ENCODE assay signal across 8 mouse cellular contexts in the genomic region with DNA sequence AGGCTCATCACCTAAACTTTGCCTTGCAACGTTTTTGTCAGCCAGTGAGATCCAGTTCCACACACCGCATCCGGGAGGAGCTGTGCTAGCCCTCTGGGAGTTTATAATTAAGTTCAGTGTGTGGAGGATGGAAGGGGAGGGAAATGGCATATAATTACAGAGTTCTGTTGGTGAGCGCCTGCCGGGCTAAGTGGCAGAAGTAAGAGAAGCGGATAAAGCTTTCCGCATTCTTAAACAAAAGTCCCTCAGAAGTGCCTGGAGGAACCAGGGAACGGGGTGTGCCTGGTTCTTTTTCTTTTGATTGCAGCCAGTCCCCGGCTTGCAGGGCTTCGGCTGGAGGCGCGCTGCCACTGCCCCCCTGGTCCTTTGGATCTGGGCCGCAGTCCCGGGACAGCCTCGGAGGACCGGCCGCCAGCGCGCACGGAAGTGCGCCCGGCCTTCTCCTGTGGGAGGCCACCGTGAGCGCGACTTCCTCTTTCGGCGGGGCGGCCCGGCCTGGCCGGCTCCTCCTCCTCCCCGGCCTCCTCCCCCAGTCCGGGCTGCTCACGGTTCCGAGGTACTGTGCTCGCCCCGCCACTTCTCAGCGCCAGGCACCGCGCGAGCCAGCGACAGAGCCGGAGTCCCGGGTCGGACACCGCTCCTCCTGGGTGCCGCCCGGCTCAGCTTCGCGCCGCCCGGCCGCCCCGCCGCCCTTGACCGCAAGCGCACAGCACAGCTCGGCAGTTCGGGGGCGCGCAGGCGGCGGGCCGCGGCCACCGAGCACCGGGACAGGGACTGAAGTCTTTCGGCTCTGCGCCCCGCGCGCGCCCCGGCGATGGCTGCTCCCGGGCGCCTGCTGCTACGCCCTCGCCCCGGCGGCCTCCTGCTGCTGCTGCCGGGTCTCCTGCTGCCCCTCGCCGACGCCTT. TPM values are rescaled to one million over a fixed set of nuclear protein-coding genes. Genes with fewer than 3 reads are reported as not detected.
DNase-seq lines count a peak whose midpoint lies in the region; ATAC-seq and TF ChIP-seq lines count a peak whose summit lies in the region.

A gene (plus strand): TSS at position 477 of the 906 bp plus-strand sequence.

- TF ChIP-seq POLR2A in heart, adult 2 months (IDR thresholded peaks at IDR 0.05; ENCODE audit: insufficient read depth, low read depth, low read length), result peak; percentile 67
- TF ChIP-seq POLR2A in kidney, adult 2 months (IDR thresholded peaks at IDR 0.05; ENCODE audit: low read depth, low read length), result peak; percentile 76

- DNase-seq in adrenal gland, postnatal 10 days, result peak; percentile 98
- DNase-seq in embryonic facial prominence, embryonic 11.5 days (ENCODE audit: low spot score), result peak; percentile 81
- peak; percentile 97 to 98 for DNase-seq in heart, adult 2 months
- peak; percentile 98 for DNase-seq in kidney, adult 2 months
- peak; percentile 84 for DNase-seq in limb, embryonic 11.5 days (ENCODE audit: low spot score)
- DNase-seq in skeletal muscle tissue, adult 2 months (ENCODE audit: low read depth, low spot score), result peak; percentile 84

- no peaks in the 10 kb centered on the region for H3K79me2 ChIP-seq in heart, adult 2 months (replicated peaks; ENCODE audit: control insufficient read depth, insufficient read depth, low read length)

- peak within 1 kb of the TSS; percentile 67 for H3K4me2 ChIP-seq in embryonic facial prominence, embryonic 11.5 days (ENCODE audit: low read depth, low read length)
- H3K4me2 ChIP-seq in limb, embryonic 11.5 days (ENCODE audit: low read depth, severe bottlenecking), result peak within 1 kb of the TSS; percentile 54
- peak within 1 kb of the TSS; percentile 86 for H3K4me2 ChIP-seq in midbrain, embryonic 12.5 days (replicated peaks)

- WGBS in embryonic facial prominence, embryonic 11.5 days, result 1% methylated on average over 56 of the region's 84 CpGs
- WGBS in heart, adult 2 months, result under 1% methylated on average over 84 of the region's 84 CpGs
- WGBS in kidney, adult 2 months, result under 1% methylated on average over 83 of the region's 84 CpGs
- under 1% methylated on average over 80 of the region's 84 CpGs for WGBS in limb, embryonic 11.5 days
- under 1% methylated on average over 84 of the region's 84 CpGs for WGBS in midbrain, embryonic 12.5 days

- no peaks in the 10 kb centered on the region for H3K27me3 ChIP-seq in embryonic facial prominence, embryonic 11.5 days (ENCODE audit: control insufficient read depth, insufficient read depth, low read length)
- H3K27me3 ChIP-seq in heart, adult 2 months (ENCODE audit: control insufficient read depth, insufficient read depth, low read length), result no peaks in the 10 kb centered on the region
- no peaks in the 10 kb centered on the region for H3K27me3 ChIP-seq in kidney, adult 2 months (replicated peaks; ENCODE audit: control insufficient read depth, insufficient read depth, low read length)
- H3K27me3 ChIP-seq in limb, embryonic 11.5 days (ENCODE audit: control insufficient read depth, insufficient read depth, low read length), result no peaks in the 10 kb centered on the region
- no peaks in the 10 kb centered on the region for H3K27me3 ChIP-seq in midbrain, embryonic 12.5 days

- H3K36me3 ChIP-seq in embryonic facial prominence, embryonic 11.5 days (replicated peaks; ENCODE audit: control insufficient read depth, insufficient read depth, low read depth, low read length), result no peaks in the 10 kb centered on the region
- no peaks in the 10 kb centered on the region for H3K36me3 ChIP-seq in heart, adult 2 months (ENCODE audit: control insufficient read depth, insufficient read depth, low read length)
- H3K36me3 ChIP-seq in kidney, adult 2 months (ENCODE audit: control insufficient read depth, insufficient read depth, low read length), result no peaks in the 10 kb centered on the region
- H3K36me3 ChIP-seq in limb, embryonic 11.5 days (ENCODE audit: control insufficient read depth, insufficient read depth, low read length), result no peaks in the 10 kb centered on the region
- H3K36me3 ChIP-seq in midbrain, embryonic 12.5 days, result no peaks in the 10 kb centered on the region

- H3K4me3 ChIP-seq in embryonic facial prominence, embryonic 11.5 days (ENCODE audit: low read depth, low read length), result peak within 1 kb of the TSS; percentile 84
- H3K4me3 ChIP-seq in heart, adult 2 months, result peak within 1 kb of the TSS; percentile 75
- peak within 1 kb of the TSS; percentile 93 for H3K4me3 ChIP-seq in kidney, adult 2 months (ENCODE audit: insufficient read depth, low read depth, low read length)
- peak within 1 kb of the TSS; percentile 84 for H3K4me3 ChIP-seq in limb, embryonic 11.5 days (ENCODE audit: low read depth, low read length)
- H3K4me3 ChIP-seq in midbrain, embryonic 12.5 days, result peak within 1 kb of the TSS; percentile 87

- peak; percentile 27 for TF ChIP-seq CTCF in heart, adult 2 months (IDR thresholded peaks at IDR 0.05)
- no peak for TF ChIP-seq CTCF in kidney, adult 2 months (conservative IDR thresholded peaks at IDR 0.05; ENCODE audit: insufficient read depth, insufficient read length, low read depth, low read length)

- no peaks in the 10 kb centered on the region for H3K4me1 ChIP-seq in embryonic facial prominence, embryonic 11.5 days (ENCODE audit: control insufficient read depth, insufficient read depth, low read length)
- peaks cover 6% of the 10 kb centered on the region for H3K4me1 ChIP-seq in heart, adult 2 months (ENCODE audit: control insufficient read depth, insufficient read depth, low read length)
- H3K4me1 ChIP-seq in kidney, adult 2 months (ENCODE audit: control insufficient read depth, insufficient read depth, low read length), result peaks cover 17% of the 10 kb centered on the region
- no peaks in the 10 kb centered on the region for H3K4me1 ChIP-seq in limb, embryonic 11.5 days (ENCODE audit: control insufficient read depth, insufficient read depth, low read length)
- H3K4me1 ChIP-seq in midbrain, embryonic 12.5 days, result peaks cover 7% of the 10 kb centered on the region; the same call in 1 of the 2 replicates

- peak within 1 kb of the TSS; percentile 96 for H3K9ac ChIP-seq in embryonic facial prominence, embryonic 11.5 days (replicated peaks; ENCODE audit: low read length)
- H3K9ac ChIP-seq in heart, adult 2 months (ENCODE audit: low read depth, low read length), result peak within 1 kb of the TSS; percentile 99
- H3K9ac ChIP-seq in limb, embryonic 11.5 days (ENCODE audit: low read length), result peak within 1 kb of the TSS; percentile 94
- peak within 1 kb of the TSS; percentile 79 for H3K9ac ChIP-seq in midbrain, embryonic 12.5 days (replicated peaks)

- H3K27ac ChIP-seq in embryonic facial prominence, embryonic 11.5 days (replicated peaks; ENCODE audit: low read depth, low read length), result peak within 1 kb of the TSS; percentile 96
- H3K27ac ChIP-seq in heart, adult 2 months, result peak within 1 kb of the TSS; percentile 92
- peak within 1 kb of the TSS; percentile 99 for H3K27ac ChIP-seq in kidney, adult 2 months (ENCODE audit: insufficient read depth, low read depth, low read length)
- H3K27ac ChIP-seq in limb, embryonic 11.5 days (replicated peaks; ENCODE audit: low read depth, low read length), result peak within 1 kb of the TSS; percentile 96
- H3K27ac ChIP-seq in midbrain, embryonic 12.5 days (replicated peaks), result peak within 1 kb of the TSS; percentile 87

- no peaks in the 10 kb centered on the region for H3K9me3 ChIP-seq in embryonic facial prominence, embryonic 11.5 days (replicated peaks; ENCODE audit: control insufficient read depth, low read length)
- no peaks in the 10 kb centered on the region for H3K9me3 ChIP-seq in limb, embryonic 11.5 days (ENCODE audit: control insufficient read depth, low read length)
- no peaks in the 10 kb centered on the region for H3K9me3 ChIP-seq in midbrain, embryonic 12.5 days

- peak; percentile 36; the same call in 1 of the 2 replicates for TF ChIP-seq EP300 in heart, adult 2 months (IDR thresholded peaks at IDR 0.05; ENCODE audit: insufficient read depth, low read depth, low read length)

- intact Hi-C loops in heart, adult 2 months (cut with DNase I), result loop anchor here (1.0 to 5.0 kb wide), 5 partner anchors 13 to 79 kb away; a partner anchor contains a TSS

- peak; percentile 93 for ATAC-seq in embryonic facial prominence, embryonic 11.5 days (replicated peaks; ENCODE audit: insufficient number of reproducible peaks, low FRiP score, low TSS enrichment, low read depth)
- peak; percentile 94 for ATAC-seq in limb, embryonic 11.5 days (ENCODE audit: insufficient number of reproducible peaks, low FRiP score, low TSS enrichment, low read depth)
- ATAC-seq in midbrain, embryonic 12.5 days (ENCODE audit: low FRiP score, low read depth), result peak; percentile 96
- ATAC-seq in erythroid progenitor cell, adult 5-6 weeks (replicated peaks; ENCODE audit: low FRiP score, poor library complexity, severe bottlenecking), result no peak

RNA-seq across cellular contexts. Expression of the gene that starts here (rescaled TPM):
- total RNA-seq in adrenal gland, postnatal 10 days (2021), result 10 to 100 TPM; 72.8 to 77.2 TPM
- 59.7 and 76.1 TPM in 2 replicates for polyA plus RNA-seq in embryonic facial prominence, embryonic 11.5 days (2014; fragmentation: Nextera tagmentation; extraction: Ambion mirVana)
- total RNA-seq in heart, adult 2 months (2021), result 10 to 100 TPM; 32.9 to 38.5 TPM
- 14.2 and 20.7 TPM in 2 replicates for polyA plus RNA-seq in heart, adult 2 months (2012; rRNA removed)
- polyA plus RNA-seq in kidney, adult 2 months (2012; rRNA removed), result 75.4 and 75.9 TPM in 2 replicates
- polyA plus RNA-seq in limb, embryonic 11.5 days (2014; fragmentation: Nextera tagmentation; extraction: Ambion mirVana), result 66.3 and 78.2 TPM in 2 replicates
- 36.1 and 42.2 TPM in 2 replicates for polyA plus RNA-seq in midbrain, embryonic 12.5 days (2016; fragmentation: Nextera tagmentation; extraction: Ambion mirVana)
- 2.9 and 9.0 TPM in 2 replicates for total RNA-seq in erythroid progenitor cell, adult 5-6 weeks (2015; ENCODE audit: low replicate concordance)
- 5.3 and 23.5 TPM in 2 replicates for total RNA-seq in erythroid progenitor cell, adult 5-6 weeks (2017; ENCODE audit: low replicate concordance)
